Mouse (Mus musculus) heart, postnatal 4 days (tissue): ENCODE data around the gene Lpcat3. TPM values are rescaled to one million over a fixed set of nuclear protein-coding genes. Genes with fewer than 3 reads are reported as not detected.

Source experiments
- DNase-seq: peaks from one replicate; pipeline ENCODE4 v3.0.0; 2021
- microRNA-seq, 2 experiments: library from miRNA; unstranded; fragments of <30 nt; microRNA quantifications; one replicate each; pipeline ENCODE4 v1.2.0; 2021 to 2022
- total RNA-seq, 2 experiments: library from RNA; stranded (reverse); gene quantifications; 2 replicates each; pipeline ENCODE4 v1.2.3; 2021

Gene Lpcat3
- total RNA-seq, 2 experiments from 2014 or later, result 53.5 to 55.8 TPM

DNA sequence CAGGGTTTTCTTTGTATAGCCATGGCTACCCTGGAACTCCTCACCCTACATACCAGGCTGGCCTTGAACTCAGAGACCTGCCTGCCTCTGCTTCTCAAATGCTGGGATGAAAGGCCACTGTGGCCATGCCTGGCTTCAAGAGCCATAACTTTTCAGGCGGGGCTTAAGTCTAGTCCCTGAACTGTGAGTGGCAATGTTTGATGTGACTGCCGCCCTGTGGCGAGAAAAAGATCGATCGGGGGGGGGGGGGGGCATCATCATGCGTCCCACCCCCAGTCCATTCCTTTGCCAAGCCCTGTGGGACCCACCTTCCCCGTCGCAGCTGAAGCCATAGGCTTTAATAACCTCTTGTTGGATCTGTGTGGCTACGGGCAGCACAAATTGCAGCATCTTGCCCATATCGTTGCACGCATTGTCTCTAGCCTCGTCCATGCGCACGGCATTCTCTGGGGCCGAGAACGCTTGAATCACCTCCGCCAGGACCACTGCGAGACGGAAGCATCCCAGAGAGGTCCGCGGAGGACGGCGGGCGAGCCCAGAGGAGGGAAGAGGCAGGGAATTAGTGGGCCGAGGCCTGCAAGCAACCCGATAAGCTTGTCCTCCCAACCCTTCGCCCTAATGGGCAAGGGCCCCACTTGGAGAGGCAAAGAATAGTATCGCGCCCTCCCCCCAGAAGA, 77.5 kb downstream of the Lpcat3 start:
- peak; percentile 63 for DNase-seq

GRCm38 (mm10) chr6:124740888-124741761, 78.3 kb downstream of the Lpcat3 start, which contains the start of gene Grcc10:
Gene Grcc10, minus strand, starts transcription at chr6:124741374.
- DNase-seq, result peak; percentile 89

DNA sequence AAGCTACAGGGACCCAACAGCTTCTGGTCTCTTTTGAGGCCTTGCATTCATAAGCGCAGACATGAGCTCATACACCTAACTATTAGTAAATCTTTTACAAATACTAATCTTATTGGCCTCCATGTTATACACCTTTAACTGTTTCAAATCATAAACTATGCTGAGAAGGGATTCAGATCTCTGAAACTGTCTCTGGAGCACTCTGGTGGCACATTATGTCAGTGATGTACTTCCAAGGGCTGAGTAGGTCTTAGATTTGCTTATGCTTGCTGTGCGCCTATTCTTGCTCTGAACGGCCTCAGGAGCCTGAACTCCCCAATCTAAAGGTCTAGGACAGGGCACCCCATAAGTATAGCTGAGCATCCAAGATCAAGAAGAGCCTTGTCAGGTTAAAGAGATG, 79.0 kb downstream of the Lpcat3 start:
- DNase-seq, result no peak

- no peak for DNase-seq
Measured at GRCm38 (mm10) chr6:124742839-124743514, 80.2 kb downstream of the Lpcat3 start.

DNA sequence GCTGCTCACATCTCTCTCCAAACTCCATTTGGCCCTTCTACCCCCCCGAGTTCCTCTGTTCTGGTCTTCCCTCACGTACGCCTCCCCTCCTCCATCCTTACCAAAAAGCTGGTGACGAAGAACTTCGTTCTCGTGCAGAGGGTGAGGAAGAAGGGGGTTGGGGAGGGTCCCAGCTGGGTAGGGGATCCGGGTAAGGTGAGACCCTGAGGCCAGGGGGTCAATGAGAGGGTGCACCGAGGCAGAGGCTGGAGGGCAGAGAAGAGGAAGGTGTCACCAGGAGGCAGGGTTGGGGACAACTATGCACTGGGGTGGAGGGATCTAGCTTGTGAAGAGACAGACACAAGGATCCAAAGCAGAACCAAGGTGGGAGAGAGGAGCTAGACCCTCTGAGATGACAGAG, 80.8 kb downstream of the Lpcat3 start:
- no peak for DNase-seq

DNA sequence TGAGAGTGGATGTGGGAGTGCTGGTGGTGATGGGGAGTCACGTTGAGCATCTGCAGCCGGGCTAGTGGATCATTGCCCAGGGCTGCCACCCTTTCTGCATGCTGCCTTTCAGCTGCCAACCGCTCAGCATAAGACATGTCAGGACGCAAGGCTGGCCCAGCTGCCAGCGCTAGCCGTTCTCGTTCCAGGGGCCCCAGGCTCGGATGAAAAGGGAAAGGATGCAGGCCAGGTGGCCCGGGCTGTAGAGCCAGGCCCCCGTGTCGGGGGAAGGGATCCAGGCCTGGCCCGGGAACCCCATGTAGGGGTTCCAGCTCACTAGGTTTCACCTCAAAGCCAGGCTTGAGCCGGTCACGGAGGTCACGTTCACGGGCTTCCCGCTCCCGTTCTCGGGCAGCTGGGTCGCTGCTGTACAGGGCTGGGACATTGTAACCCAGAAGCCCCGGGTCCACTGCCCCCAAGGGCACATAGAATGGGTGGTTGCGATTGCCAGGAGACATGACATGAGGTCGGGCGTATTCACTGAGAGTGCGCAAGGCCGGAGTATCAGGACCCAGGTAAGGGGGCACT, 82.0 kb downstream of the Lpcat3 start:
- no peak for DNase-seq

GRCm38 (mm10) chr6:124745490-124746295, 82.9 kb downstream of the Lpcat3 start:
- DNase-seq, result peak; percentile 96

DNA sequence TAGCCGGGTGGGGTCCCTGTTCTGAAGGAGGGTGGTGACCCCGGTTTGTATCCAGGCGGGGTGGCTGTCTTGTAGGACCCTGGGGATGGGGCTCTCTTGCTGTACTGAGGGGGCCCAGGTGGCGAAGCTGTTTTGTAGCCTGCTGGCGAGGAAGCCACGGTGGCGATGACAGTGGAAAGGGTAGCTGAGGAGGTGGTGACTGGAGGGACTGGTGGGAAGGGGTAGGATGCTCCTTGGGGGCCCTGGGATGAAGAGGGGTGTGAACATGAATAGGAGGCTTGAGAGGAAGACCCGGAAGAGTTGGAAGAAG, 83.4 kb downstream of the Lpcat3 start:
- DNase-seq, result no peak

- no peak for DNase-seq
Measured at GRCm38 (mm10) chr6:124746654-124747632, 84.1 kb downstream of the Lpcat3 start.

DNA sequence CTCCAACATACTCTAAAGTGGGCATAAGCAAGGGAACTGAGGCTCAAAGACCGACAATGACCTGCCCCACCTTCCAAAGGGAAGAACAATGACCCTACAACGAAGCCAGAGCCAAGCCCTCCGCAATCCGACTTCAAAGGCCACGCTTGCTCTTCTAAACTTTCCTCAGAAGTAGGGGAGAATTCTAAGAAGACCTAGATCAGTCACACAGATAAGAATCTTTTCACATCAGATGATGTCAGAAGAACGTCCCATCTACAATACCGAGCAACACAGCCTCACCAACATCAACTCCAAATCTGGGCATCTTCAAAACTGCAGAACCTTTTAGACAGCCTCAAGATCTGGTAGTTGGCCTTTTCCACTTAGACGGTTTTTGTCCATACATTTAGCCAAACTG, 87.6 kb downstream of the Lpcat3 start:
- DNase-seq, result no peak

DNA sequence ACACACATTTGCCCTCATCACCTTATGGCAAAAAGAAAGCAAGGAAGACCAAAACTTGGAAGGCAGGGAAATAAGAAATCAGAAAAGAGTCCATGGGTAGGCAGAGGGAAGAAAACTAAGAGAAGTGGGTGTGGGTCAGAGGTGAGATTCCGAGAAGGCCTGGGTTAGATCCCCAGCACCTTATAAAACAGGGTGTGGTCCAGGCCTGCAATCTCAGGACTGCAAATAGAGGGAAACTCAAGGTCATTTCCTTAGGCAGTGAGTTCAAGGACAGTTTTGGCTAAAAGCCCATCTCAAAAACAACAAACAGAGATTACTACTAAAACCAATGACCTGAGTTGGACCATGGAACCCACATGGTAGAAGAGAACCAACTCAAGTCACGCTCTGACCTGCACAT, 91.0 kb downstream of the Lpcat3 start:
- DNase-seq, result no peak

Small RNAs within 50 kb of the gene (microRNA-seq; reads per million reads assigned to microRNA genes)
- gene Mir141, result 9.0 to 20.5 reads per million in 2 experiments
- 281 to 551 reads per million in 2 experiments for gene Mir200c

Other genes starting within 250 kb of the Lpcat3 start
- gene Pex5, start 248.0 kb upstream of the Lpcat3 start, total RNA-seq, result 10 to 100 TPM; 26.1 TPM
- under 1 TPM; 0.65 to 0.79 TPM for gene Clstn3, start 198.2 kb upstream of the Lpcat3 start, total RNA-seq
- gene C1rl, start 169.9 kb upstream of the Lpcat3 start, total RNA-seq, result under 1 TPM; 0.63 to 0.76 TPM
- 1 to 10 TPM; 3.4 to 3.8 TPM for gene C1ra, start 150.6 kb upstream of the Lpcat3 start, total RNA-seq
- gene C1s1, start 120.7 kb upstream of the Lpcat3 start, total RNA-seq, result 1 to 10 TPM; 7.9 to 9.1 TPM
- under 1 TPM; 0.36 to 0.43 TPM for gene C1rb, start 92.7 kb upstream of the Lpcat3 start, total RNA-seq
- gene C1s2, start 26.9 kb upstream of the Lpcat3 start, total RNA-seq, result under 1 TPM; 0.14 to 0.25 TPM
- gene Emg1, start 49.2 kb downstream of the Lpcat3 start, total RNA-seq, result 10 to 100 TPM; 72.9 to 73.6 TPM
- gene Phb2, start 49.3 kb downstream of the Lpcat3 start, total RNA-seq, result 100 to 1,000 TPM; 398 to 399 TPM
- 1 to 10 TPM; 5.3 to 5.4 TPM for gene Ptpn6, start 75.7 kb downstream of the Lpcat3 start, total RNA-seq
- gene Grcc10, start 78.3 kb downstream of the Lpcat3 start, total RNA-seq, result 100 to 1,000 TPM; 259 to 300 TPM
- gene Gm45234, start 93.0 kb downstream of the Lpcat3 start, total RNA-seq, result 1 to 10 TPM in 1 of 2 experiments, not detected in 1; 2.1 TPM
- 10 to 100 TPM; 61.0 to 70.5 TPM for gene Atn1, start 93.5 kb downstream of the Lpcat3 start, total RNA-seq
- gene Eno2, start 106.6 kb downstream of the Lpcat3 start, total RNA-seq, result 10 to 100 TPM; 10.0 to 10.2 TPM
- under 1 TPM in 1 of 2 experiments, not detected in 1; 0.52 TPM for gene Lrrc23, start 116.7 kb downstream of the Lpcat3 start, total RNA-seq
- gene Spsb2, start 145.6 kb downstream of the Lpcat3 start, total RNA-seq, result 1 to 10 TPM; 3.5 to 4.4 TPM
- 100 to 1,000 TPM; 977 to 982 TPM for gene Tpi1, start 151.3 kb downstream of the Lpcat3 start, total RNA-seq
- 100 to 1,000 TPM; 102 to 104 TPM for gene Usp5, start 166.5 kb downstream of the Lpcat3 start, total RNA-seq
- gene Cdca3, start 166.5 kb downstream of the Lpcat3 start, total RNA-seq, result 10 to 100 TPM; 77.8 to 82.6 TPM
- 1 to 10 TPM; 2.6 to 3.9 TPM for gene Gnb3, start 177.2 kb downstream of the Lpcat3 start, total RNA-seq
- gene P3h3, start 194.7 kb downstream of the Lpcat3 start, total RNA-seq, result 10 to 100 TPM; 30.0 to 31.6 TPM
- gene Gpr162, start 201.0 kb downstream of the Lpcat3 start, total RNA-seq, result 1 to 10 TPM; 5.7 to 7.4 TPM
- gene Cd4, start 225.2 kb downstream of the Lpcat3 start, total RNA-seq, result under 1 TPM; 0.41 to 0.55 TPM
- 1 to 10 TPM in 1 of 2 experiments, under 1 TPM in 1; 0.68 to 1.0 TPM for gene Lag3, start 248.7 kb downstream of the Lpcat3 start, total RNA-seq